Mouse (Mus musculus) midbrain, postnatal 0 days (tissue): Measurements from ENCODE around the gene Akip1. TPM values are rescaled to one million over a fixed set of nuclear protein-coding genes. Genes with fewer than 3 reads are reported as not detected.
A peak's percentile ranks its signal among the peaks of the same experiment; 100 is the strongest.

Source experiments
- ATAC-seq: fragments of 200-750 bp; cut with Nextera tagmentation; 2 replicates; pipeline ENCODE4 v1.8.0; 2017; ENCODE audit warnings: moderate number of reproducible peaks, mild to moderate bottlenecking, moderate TSS enrichment, moderate library complexity; ENCODE audit not compliant: low FRiP score
- DNase-seq: peaks from one replicate; pipeline ENCODE4 v3.0.0-alpha.2; 2015; ENCODE audit warnings: low spot score
- H3K27ac ChIP-seq: fragments of 300-500 bp; sonication (generic); 2 replicates; pipeline ENCODE4 v1.5.1; 2014; ENCODE audit warnings: low read depth, mild to moderate bottlenecking, low read length, mixed read lengths
- H3K27me3 ChIP-seq: fragments of 300-500 bp; sonication (generic); 2 replicates; pipeline ENCODE4 v1.6.1; 2014; ENCODE audit warnings: low read length, control low read depth, mixed read lengths; ENCODE audit not compliant: insufficient read depth
- H3K36me3 ChIP-seq: fragments of 300-500 bp; sonication (generic); 2 replicates; pipeline ENCODE4 v1.6.1; 2014; ENCODE audit warnings: low read length, control low read depth, mixed read lengths; ENCODE audit not compliant: insufficient read depth
- H3K4me1 ChIP-seq: fragments of 300-500 bp; sonication (generic); 2 replicates; pipeline ENCODE4 v1.6.1; 2014; ENCODE audit warnings: mild to moderate bottlenecking, control low read depth, antibody characterized with exemption, low read length, mixed read lengths; ENCODE audit not compliant: insufficient read depth
- H3K4me2 ChIP-seq: fragments of 300-500 bp; sonication (generic); 2 replicates; pipeline ENCODE4 v1.6.1; 2014; ENCODE audit warnings: low read depth, mild to moderate bottlenecking, low read length, mixed read lengths; ENCODE audit not compliant: poor library complexity, severe bottlenecking
- H3K4me3 ChIP-seq: fragments of 300-500 bp; sonication (generic); 2 replicates; pipeline ENCODE4 v1.5.1; 2014; ENCODE audit warnings: low read depth, mild to moderate bottlenecking, low read length, moderate library complexity
- H3K9ac ChIP-seq: fragments of 300-500 bp; sonication (generic); replicated peaks from 2 replicates; pipeline ENCODE4 v1.6.1; 2014; ENCODE audit warnings: mild to moderate bottlenecking, low read length, moderate library complexity, mixed read lengths; ENCODE audit not compliant: poor library complexity, severe bottlenecking
- H3K9me3 ChIP-seq: fragments of 300-500 bp; sonication (generic); 2 replicates; pipeline ENCODE4 v1.6.1; 2016; ENCODE audit warnings: low read length, control low read depth
- CTCF ChIP-seq: IDR thresholded peaks from 2 replicates; pipeline ENCODE4 v1.5.1; 2016; ENCODE audit warnings: antibody characterized with exemption, mild to moderate bottlenecking
- WGBS: fragments of 180-500 bp; shearing (Covaris S2); extraction: QIAGEN DNeasy Blood & Tissue Kit; methylation state at CpG from one replicate; pipeline ENCODE4 v1.1.7; 2014; 5-methylcytosine and 5-hydroxymethylcytosine counted together
- polyA plus RNA-seq: library from polyadenylated mRNA; unstranded; fragments of >200 nt; fragmentation: Nextera tagmentation; extraction: Ambion mirVana; gene quantifications from 2 replicates; pipeline ENCODE4 v1.2.1, GENCODE M21; 2015
- total RNA-seq: library from RNA; depleted of rRNA; stranded (reverse); fragments of >200 nt; gene quantifications from 2 replicates; pipeline ENCODE4 v1.2.3, GENCODE M21; 2014

The Akip1 gene
- total and polyA plus RNA-seq, 2 experiments from 2014 or later = 8.2 to 12.1 TPM

DNA sequence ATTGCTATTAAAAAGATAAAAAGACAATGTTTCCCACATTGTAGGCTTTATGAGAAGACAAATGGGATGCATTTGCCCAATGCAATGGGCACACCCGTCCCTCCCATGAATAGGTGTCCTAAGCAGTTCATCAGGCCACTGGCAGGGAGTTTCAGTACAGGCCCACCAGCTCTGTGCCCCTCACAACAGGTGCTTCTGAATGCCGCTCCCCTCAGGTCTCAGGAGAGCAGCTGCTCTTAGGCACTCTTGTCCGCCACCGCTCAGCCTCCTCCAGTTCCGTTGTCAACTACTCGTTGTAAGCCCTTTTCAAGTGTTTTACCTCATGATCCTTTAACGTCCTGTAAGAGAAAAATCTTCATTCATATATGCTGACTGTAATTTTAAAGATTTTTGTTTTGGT lies 8.7 kb downstream of the Akip1 start:
- DNase-seq (no peak), ATAC-seq (no peak)
- no peak for TF ChIP-seq CTCF
- no peak overlapping the region for H3K4me2 ChIP-seq
- H3K9me3 ChIP-seq = no peaks in the 10 kb centered on the region
- H3K27ac ChIP-seq = no peak overlapping the region
- peaks cover 7% of the 10 kb centered on the region; the same call in 1 of the 2 replicates for H3K36me3 ChIP-seq
- no peaks in the 10 kb centered on the region for H3K4me1 ChIP-seq
- H3K9ac ChIP-seq = no peak overlapping the region
- no peak overlapping the region for H3K4me3 ChIP-seq
- H3K27me3 ChIP-seq = no peaks in the 10 kb centered on the region
- WGBS = 94% methylated on average over 7 of the region's 7 CpGs

DNA sequence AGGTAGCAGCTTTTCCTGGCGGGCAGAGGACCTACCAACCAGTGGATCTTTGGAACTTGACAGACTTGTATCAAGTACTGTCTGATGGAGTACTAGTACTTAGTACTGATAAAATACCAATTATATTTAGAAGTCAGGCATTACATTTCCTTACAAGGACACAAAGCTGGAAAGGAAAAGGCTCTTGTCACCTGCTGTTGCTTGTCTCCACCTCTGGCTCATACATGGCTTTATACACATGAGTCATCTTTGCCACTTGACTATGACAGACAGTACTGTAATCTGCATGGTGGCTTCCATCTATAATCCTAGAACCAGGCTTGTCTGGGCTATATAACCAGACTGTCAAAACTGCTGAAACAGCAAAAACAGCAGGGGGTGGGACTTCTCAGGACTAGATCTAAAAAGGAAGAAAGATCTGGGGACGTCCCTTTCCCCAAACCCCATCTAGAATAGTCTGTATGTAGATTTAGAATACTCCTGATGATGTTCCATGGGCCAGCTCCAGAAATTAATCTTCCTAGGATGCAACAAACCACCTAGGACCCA lies 10.0 kb downstream of the Akip1 start:
- no peak for TF ChIP-seq CTCF
- Histone ChIP-seq H3K4me2 (no peak overlapping the region), H3K27me3 (no peaks in the 10 kb centered on the region), H3K27ac (no peak overlapping the region), H3K9ac (no peak overlapping the region), H3K4me1 (no peaks in the 10 kb centered on the region), H3K36me3 (peaks cover 7% of the 10 kb centered on the region; the same call in 1 of the 2 replicates), H3K4me3 (no peak overlapping the region), H3K9me3 (no peaks in the 10 kb centered on the region)
- ATAC-seq (no peak), DNase-seq (no peak)
- 87% methylated on average over 2 of the region's 2 CpGs for WGBS

DNA sequence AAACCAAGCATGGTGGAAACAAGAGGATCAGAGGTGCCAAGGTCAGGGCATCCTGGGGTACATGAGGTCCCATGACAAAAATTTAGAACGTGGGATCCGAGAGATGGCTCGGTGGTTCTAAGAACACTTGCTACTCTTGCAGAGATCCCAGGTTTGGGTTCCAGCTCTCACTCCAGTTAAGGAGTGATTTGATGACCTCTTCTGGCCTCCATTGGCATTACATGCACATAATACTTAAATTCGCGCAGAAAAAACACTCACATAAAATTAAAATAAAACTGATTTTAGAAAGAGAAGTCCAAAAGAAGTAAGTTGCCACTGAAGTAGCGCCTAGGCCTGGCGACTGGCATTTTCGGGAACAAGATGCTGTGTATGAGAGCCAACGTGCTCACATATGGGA lies 15.8 kb downstream of the Akip1 start:
- no peak for ATAC-seq
- 64% methylated on average over 9 of the region's 9 CpGs for WGBS
- no peak overlapping the region for H3K4me3 ChIP-seq
- no peaks in the 10 kb centered on the region for H3K4me1 ChIP-seq
- peak; percentile 72 for DNase-seq
- H3K9me3 ChIP-seq = no peaks in the 10 kb centered on the region
- H3K27me3 ChIP-seq = no peaks in the 10 kb centered on the region
- no peaks in the 10 kb centered on the region for H3K36me3 ChIP-seq
- H3K27ac ChIP-seq = no peak overlapping the region
- no peak overlapping the region for H3K4me2 ChIP-seq
- H3K9ac ChIP-seq = no peak overlapping the region
- peak; percentile 74 for TF ChIP-seq CTCF

DNA sequence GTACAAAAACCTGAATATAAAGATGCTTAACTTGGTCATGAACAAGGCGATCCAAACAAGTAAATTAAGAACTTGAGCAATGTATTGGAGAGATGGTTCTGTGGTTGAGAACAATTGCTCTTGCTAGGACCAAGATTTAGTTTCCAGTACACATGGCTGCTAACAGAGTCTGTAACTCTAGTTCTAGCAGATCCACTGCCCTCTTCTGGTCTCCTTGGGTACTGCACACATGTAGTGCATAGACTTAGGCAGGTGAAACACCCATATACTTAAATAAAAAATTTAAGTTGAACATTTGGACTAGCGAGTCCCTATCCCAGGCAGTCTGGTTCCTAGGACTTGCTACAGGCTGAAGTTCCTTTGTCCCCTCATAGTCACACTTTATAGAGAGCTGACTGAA lies 19.1 kb downstream of the Akip1 start:
- H3K9ac ChIP-seq = no peak overlapping the region
- no peak overlapping the region for H3K27ac ChIP-seq
- ATAC-seq (no peak), DNase-seq (no peak)
- H3K36me3 ChIP-seq = no peaks in the 10 kb centered on the region
- TF ChIP-seq CTCF = peak; percentile 43
- no peaks in the 10 kb centered on the region for H3K4me1 ChIP-seq
- H3K4me3 ChIP-seq = no peak overlapping the region
- no peaks in the 10 kb centered on the region for H3K27me3 ChIP-seq
- no peaks in the 10 kb centered on the region for H3K9me3 ChIP-seq
- no peak overlapping the region for H3K4me2 ChIP-seq
- WGBS = 99% methylated on average over 2 of the region's 2 CpGs

DNA sequence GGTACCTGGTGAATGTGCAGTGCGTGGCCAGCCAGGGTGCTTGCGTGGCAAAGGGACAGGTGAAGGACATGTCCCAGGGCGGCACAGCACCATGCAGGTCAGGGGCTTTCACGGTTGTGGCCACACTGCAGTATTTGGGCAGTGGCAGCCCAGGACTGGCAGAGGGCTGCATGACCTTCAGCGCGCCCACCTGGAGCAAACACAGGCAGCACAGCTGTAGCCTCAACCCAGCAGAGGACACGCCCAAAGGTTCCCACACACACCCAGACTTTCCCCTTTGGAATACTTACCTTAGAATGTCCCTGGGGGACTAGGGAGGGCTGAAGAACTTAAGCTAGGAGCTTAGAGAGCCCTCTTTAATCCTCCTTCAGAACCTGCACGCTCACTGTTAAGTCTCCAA lies 19.6 kb downstream of the Akip1 start:
- 93% methylated on average over 8 of the region's 8 CpGs for WGBS
- Histone ChIP-seq H3K36me3 (no peaks in the 10 kb centered on the region), H3K27me3 (no peaks in the 10 kb centered on the region), H3K4me3 (no peak overlapping the region), H3K4me1 (no peaks in the 10 kb centered on the region), H3K27ac (no peak overlapping the region), H3K9me3 (no peaks in the 10 kb centered on the region), H3K9ac (no peak overlapping the region), H3K4me2 (no peak overlapping the region)
- no peak for ATAC-seq
- no peak for TF ChIP-seq CTCF
- no peak for DNase-seq

DNA sequence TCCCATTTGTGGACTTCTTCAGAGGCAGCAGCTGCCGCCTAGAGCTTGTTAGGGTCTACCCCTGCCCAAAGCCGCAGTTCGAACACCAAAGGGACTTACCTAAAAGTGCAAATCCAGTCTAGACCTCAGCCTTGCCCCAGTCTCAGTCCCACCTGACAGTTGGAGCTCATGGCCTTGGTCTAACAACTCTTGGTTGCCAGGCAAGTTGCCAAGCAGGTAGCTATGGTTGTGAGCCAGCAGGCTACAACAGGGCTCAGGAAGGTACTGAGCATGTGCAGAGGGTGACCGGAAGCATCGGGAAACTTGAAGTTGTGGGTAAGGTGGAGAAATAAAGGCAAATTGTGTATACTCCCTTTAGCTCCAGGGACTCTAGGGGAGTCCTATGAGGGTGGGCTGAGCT lies 20.2 kb downstream of the Akip1 start, which contains the start of gene BC051019:
TSS of gene BC051019 (minus strand) at position 154 of the 400 bp plus-strand sequence.
- ATAC-seq = no peak
- 96% methylated on average over 5 of the region's 5 CpGs for WGBS

More for the DNA sequence above, 20.2 kb downstream of the Akip1 start, which contains the start of gene BC051019:
- Histone ChIP-seq H3K27ac (no peak within 1 kb of the TSS), H3K4me2 (no peak within 1 kb of the TSS), H3K4me1 (no peaks in the 10 kb centered on the region), H3K9me3 (no peaks in the 10 kb centered on the region), H3K36me3 (no peaks in the 10 kb centered on the region), H3K4me3 (no peak within 1 kb of the TSS), H3K27me3 (no peaks in the 10 kb centered on the region), H3K9ac (no peak within 1 kb of the TSS)
- no peak for TF ChIP-seq CTCF
- DNase-seq = no peak
